Mouse (Mus musculus) gastrocnemius, postnatal 36 days (tissue): ENCODE data around the gene Ccdc137. TPM values are rescaled to one million over a fixed set of nuclear protein-coding genes. Genes with fewer than 3 reads are reported as not detected.
"Not testable (repeated sequence)": the region's sequence is repeated elsewhere in the genome, so short reads cannot be mapped to it uniquely, and the experiment has no call there.

Experiments
- DNase-seq, 2 experiments: peaks; one replicate each; pipeline ENCODE4 v3.0.0; 2022
- intact Hi-C: fragments of 180-260 bp; cut with DNase I; formaldehyde crosslinking; loops from one replicate; pipeline ENCODE4 v1.15.1; 2025
- long read RNA-seq, 2 experiments: library from polyadenylated mRNA; stranded (forward); transcript quantifications; one replicate each; pipeline ENCODE4 v2.0.0; 2021
- total RNA-seq, 2 experiments: library from RNA; stranded (reverse); gene quantifications; 2 replicates each; pipeline ENCODE4 v1.2.3; 2021

The Ccdc137 gene
- total RNA-seq: 1 to 10 TPM; 4.1 to 6.2 TPM
- long read RNA-seq, experiment 1, partial matches to known transcripts: 0 of 4 reads
- long read RNA-seq, experiment 1, other reads (novel, unspliced or antisense): 1 of 4 reads
- long read RNA-seq, experiment 2, partial matches to known transcripts: 0 of 3 reads
- long read RNA-seq, experiment 2, other reads (novel, unspliced or antisense): 2 of 3 reads

GRCm38 (mm10) chr11:120457772-120458751 lies at the start of gene Ccdc137, which contains the start of gene Oxld1:
Ccdc137 (plus strand) TSS chr11:120458115.
Oxld1 (minus strand) TSS chr11:120458068.
- intact Hi-C loops: no loop called here
- DNase-seq: peak; percentile 53 to 76

- intact Hi-C loops, DNase-seq: not testable (repeated sequence)
These were observed 44.3 kb upstream of the Ccdc137 start for GRCm38 (mm10) chr11:120413621-120414020.

- DNase-seq: no peak
- intact Hi-C loops: no loop called here
These were observed 40.1 kb upstream of the Ccdc137 start for GRCm38 (mm10) chr11:120417852-120418251.

DNA sequence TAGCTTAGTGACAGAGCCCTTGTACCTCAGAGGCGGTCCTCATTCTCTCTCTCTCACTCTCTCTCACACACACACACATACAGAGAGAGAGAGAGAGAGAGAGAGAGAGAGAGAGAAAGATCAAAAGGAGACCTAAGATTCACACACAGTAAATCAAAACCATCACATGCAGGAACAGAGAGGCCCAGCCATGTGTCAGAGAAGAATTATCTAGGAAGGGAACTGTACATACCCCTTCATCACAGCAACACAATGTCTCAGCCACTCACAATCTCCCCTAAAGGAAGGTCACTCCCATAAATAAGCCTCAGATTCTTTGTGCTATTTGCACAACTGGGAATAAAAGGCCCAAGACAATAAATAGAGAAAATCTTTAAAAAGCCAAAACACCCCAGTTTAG lies 39.3 kb upstream of the Ccdc137 start:
- no peak for DNase-seq
- intact Hi-C loops: no loop called here

DNA sequence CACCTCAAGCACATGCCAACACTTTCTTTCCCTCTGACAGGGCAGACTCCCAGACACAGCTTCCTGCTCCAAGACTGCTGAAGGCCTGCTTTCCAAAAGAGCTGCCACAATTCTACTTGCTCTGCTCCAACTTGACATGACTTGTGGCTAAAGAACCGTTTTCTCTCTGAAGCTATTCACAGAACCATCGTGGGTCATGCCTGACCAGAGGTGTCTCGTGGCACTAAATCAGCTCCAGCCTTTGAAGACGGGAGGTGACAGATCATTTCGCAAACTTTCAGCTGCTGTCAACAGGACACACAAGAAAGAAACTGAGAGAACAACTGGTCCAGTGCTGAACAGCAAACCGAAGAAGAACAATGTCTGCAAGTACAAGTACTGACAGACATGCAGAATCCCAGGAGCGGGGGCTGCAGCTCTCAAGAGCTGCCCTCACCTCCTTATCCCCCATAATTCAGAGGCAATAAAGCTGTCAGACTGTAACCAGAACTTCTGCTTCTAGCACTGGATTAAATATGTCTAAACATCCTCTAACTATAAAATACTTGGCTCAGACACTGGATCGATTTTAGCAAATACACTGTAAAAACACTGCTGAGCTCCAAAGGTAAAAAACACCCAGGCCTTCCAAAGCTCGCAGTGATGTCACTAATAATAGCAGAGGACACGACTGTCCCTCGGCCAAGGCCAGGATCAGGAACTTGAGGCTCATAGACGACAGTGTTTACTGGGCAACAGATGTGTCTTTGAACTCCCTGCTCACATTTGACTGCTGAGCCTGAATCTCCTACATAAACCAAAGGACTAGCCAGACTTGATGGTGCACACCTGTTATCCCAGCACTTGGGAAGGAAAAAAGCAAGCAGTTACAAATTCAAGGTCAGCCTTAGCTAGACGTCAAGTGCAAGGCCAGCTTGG lies 35.0 kb upstream of the Ccdc137 start:
- DNase-seq: no peak

GRCm38 (mm10) chr11:120423569-120424295 lies 34.2 kb upstream of the Ccdc137 start:
- intact Hi-C loops: loop anchor here (5.0 kb wide), 1 partner anchor 46 kb away; the partner anchor contains the start of gene Faap100
- DNase-seq: peak; percentile 28 to 48

More for the DNA sequence above, 35.0 kb upstream of the Ccdc137 start:
- intact Hi-C loops: loop anchor here (5.0 kb wide), 1 partner anchor 46 kb away; the partner anchor contains the start of gene Faap100

DNA sequence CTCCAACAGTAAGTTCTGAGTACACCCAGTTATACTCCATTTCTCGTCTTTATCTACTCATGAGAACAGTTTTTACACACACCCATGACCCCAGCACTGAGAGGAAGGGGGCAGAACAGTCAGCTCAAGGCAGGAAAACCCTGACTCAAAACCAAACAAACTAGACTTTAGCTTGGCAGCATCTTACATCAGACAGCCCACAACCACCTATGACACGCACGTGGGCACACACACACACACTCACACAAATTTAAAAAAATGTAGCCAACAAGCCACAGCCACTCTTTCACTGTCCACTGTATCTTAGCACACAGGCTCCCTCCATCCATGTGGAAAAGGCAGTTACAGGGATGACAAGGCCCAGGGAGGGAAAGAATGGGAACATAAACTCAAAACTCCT lies 31.2 kb upstream of the Ccdc137 start:
- intact Hi-C loops: no loop called here
- DNase-seq: no peak

GRCm38 (mm10) chr11:120437152-120437856 lies 20.6 kb upstream of the Ccdc137 start, which contains the start of gene Nploc4:
Nploc4 (minus strand) TSS chr11:120437708.
- peak; percentile 81 to 89 for DNase-seq
- intact Hi-C loops: no loop called here

- intact Hi-C loops: no loop called here
- no peak for DNase-seq
These were observed 20.0 kb upstream of the Ccdc137 start for GRCm38 (mm10) chr11:120437857-120438385.

DNA sequence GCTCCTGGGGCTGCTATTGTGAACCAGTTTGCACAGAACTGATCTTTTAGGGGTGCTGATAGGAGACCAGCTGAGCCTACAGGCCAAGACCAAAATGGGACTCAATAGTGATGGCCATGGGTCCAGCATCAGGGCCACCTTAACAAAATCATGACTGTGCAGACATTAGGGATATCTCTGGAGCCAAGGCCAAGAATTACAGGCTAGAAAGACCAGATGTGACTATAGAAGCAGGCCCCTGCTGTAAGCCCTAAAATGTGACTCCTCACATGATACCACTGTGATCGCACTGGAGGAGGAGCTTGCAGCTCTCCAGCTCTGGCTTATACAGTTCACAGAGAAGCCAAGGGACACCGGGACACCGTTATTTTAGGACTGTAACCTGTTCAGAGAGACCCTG lies 15.6 kb upstream of the Ccdc137 start, which contains the start of gene Tspan10:
TSS of gene Tspan10 (plus strand) at position 301 of the 400 bp plus-strand sequence.
- intact Hi-C loops: no loop called here
- DNase-seq: no peak

DNA sequence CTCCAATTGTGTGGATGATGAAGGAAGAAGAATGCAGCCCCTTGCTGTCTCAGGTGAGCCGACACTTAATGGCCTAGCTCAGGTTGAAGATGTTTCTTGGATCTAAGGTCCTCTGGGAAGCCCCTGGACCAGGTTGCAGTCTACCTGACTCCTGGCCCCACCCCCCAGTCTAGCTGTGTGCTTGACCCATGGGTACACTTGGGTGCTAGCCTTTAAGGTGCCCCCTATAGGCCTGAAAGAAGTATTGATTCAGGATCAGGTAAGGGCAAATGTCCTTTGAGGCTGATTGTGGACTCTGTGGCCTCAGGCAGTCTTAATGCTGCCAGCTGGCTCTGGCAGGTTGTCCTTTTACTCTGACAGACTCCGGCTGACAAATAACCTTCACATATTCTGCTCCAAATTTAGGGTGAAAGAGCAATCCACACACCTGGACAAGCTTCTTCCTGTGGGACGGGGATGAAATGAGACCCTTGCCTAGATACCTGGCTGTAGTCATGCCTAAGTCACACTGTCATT lies 15.1 kb upstream of the Ccdc137 start:
- no peak for DNase-seq
- intact Hi-C loops: no loop called here

GRCm38 (mm10) chr11:120444106-120444505 lies 13.8 kb upstream of the Ccdc137 start:
- no peak for DNase-seq
- intact Hi-C loops: no loop called here

- no peak for DNase-seq
- intact Hi-C loops: no loop called here
These were observed 12.4 kb upstream of the Ccdc137 start for GRCm38 (mm10) chr11:120445475-120445874.

- intact Hi-C loops: no loop called here
These were observed 10.7 kb upstream of the Ccdc137 start for GRCm38 (mm10) chr11:120447179-120447578.

DNA sequence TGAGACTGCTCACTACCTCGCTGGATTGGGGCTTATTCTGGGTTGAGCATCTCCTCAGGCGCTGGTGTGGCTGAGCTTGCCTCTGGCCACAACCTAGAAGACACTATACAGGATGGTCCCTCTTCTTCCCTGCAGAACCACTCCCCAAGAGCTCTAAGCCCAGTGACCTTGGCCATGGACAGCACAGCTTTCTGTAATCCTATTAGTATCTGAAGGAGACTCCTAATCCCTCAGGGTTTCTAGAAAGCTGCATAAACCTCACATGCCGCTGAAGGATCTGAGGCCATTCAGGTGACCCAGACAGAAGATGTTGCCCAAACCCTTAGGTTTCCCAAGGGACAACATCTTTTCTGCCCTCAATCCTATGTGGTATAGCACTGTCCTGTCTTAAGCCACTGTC lies 5.7 kb upstream of the Ccdc137 start:
- no peak for DNase-seq
- intact Hi-C loops: no loop called here

More at GRCm38 (mm10) chr11:120447179-120447578, 10.7 kb upstream of the Ccdc137 start:
- DNase-seq: no peak

- intact Hi-C loops: no loop called here
- no peak for DNase-seq
These were observed 4.6 kb upstream of the Ccdc137 start, which contains the start of gene Pde6g for GRCm38 (mm10) chr11:120453306-120453705. Pde6g (minus strand) TSS chr11:120453500.

DNA sequence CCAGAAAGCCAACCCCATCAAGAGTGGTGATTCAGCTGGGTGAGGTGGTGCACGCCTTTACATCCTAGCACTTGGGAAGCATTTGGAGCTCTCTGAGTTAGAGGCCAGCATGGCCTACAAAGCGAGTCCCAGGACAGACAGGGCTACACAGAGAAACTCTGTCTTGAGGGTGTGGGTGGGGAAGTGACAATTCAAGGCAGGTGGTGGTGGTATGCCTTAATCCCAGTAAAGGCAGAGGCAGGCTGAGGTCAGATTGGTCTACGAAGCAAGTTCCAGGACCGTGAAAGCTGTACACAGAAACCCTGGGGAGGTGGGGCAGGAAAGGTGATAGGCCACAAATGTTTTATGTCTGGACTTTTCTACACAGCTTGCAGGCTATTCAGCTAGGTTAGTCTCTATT lies 3.0 kb upstream of the Ccdc137 start:
- no peak for DNase-seq
- intact Hi-C loops: no loop called here

GRCm38 (mm10) chr11:120455413-120455812 lies 2.5 kb upstream of the Ccdc137 start:
- intact Hi-C loops: no loop called here

More at GRCm38 (mm10) chr11:120455413-120455812, 2.5 kb upstream of the Ccdc137 start:
- DNase-seq: no peak
